Mouse (Mus musculus): Measurements from ENCODE around the gene Car3.

Car3 gene

GRCm38 (mm10) chr3:14915355-14915754, 52.0 kb downstream of the Car3 start:
- DNase-seq, result no peak

DNA sequence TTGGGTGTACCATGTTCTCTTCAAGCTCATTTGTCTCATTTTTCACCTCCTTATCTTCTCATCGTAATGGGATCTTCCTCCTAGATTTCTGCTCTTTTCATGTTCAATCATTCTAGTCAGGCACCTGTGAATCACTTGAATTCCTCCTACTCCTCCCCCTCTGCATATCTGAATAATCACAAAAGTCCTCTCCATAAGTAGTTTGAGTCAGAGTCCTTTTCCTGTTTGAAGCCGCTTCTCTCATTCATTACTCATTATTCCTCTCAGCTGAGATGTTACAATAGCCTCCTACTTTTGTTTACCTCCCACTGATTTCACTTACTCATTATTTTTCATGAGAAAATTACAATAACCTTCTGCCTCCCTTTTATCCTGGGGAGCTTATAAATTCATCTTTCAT, 53.9 kb downstream of the Car3 start:
- DNase-seq, result no peak
